Mouse (Mus musculus) heart, embryonic 16.5 days (tissue): ENCODE measurements around the gene Arhgef2. TPM values are rescaled to one million over a fixed set of nuclear protein-coding genes. Genes with fewer than 3 reads are reported as not detected.
A peak's percentile ranks its signal among the peaks of the same experiment; 100 is the strongest.
"Not testable (repeated sequence)": the region's sequence is repeated elsewhere in the genome, so short reads cannot be mapped to it uniquely, and the experiment has no call there.

Experiments
- ATAC-seq: fragments of 200-750 bp; cut with Nextera tagmentation; replicated peaks from 2 replicates; pipeline ENCODE4 v1.8.0; 2017; ENCODE audit warnings: moderate number of reproducible peaks; ENCODE audit not compliant: insufficient read depth, low FRiP score; ENCODE audit errors: extremely low read depth
- H3K27ac ChIP-seq: fragments of 300-500 bp; sonication (generic); 2 replicates; pipeline ENCODE4 v1.5.1; 2014; ENCODE audit warnings: mild to moderate bottlenecking, low read length, control low read depth, moderate library complexity
- H3K27me3 ChIP-seq: fragments of 300-500 bp; sonication (generic); 2 replicates; pipeline ENCODE4 v1.6.1; 2014; ENCODE audit warnings: low read length, mixed read lengths; ENCODE audit not compliant: control insufficient read depth, insufficient read depth
- H3K36me3 ChIP-seq: fragments of 300-500 bp; sonication (generic); 2 replicates; pipeline ENCODE4 v1.6.1; 2014; ENCODE audit not compliant: control insufficient read depth, insufficient read depth
- H3K4me1 ChIP-seq: fragments of 300-500 bp; sonication (generic); 2 replicates; pipeline ENCODE4 v1.6.1; 2014; ENCODE audit warnings: low read length, mixed read lengths; ENCODE audit not compliant: control insufficient read depth, insufficient read depth
- H3K4me2 ChIP-seq: fragments of 300-500 bp; sonication (generic); 2 replicates; pipeline ENCODE4 v1.6.1; 2014; ENCODE audit warnings: low read depth, mild to moderate bottlenecking, control low read depth, low read length
- H3K4me3 ChIP-seq: fragments of 300-500 bp; sonication (generic); 2 replicates; pipeline ENCODE4 v1.5.1; 2014; ENCODE audit warnings: mild to moderate bottlenecking, control low read depth, low read length
- H3K9ac ChIP-seq: fragments of 300-500 bp; sonication (generic); 2 replicates; pipeline ENCODE4 v1.6.1; 2014; ENCODE audit warnings: low read length, control low read depth
- H3K9me3 ChIP-seq: fragments of 300-500 bp; sonication (generic); replicated peaks from 2 replicates; pipeline ENCODE4 v1.6.1; 2016; ENCODE audit warnings: low read length; ENCODE audit not compliant: control insufficient read depth
- WGBS: fragments of 180-500 bp; shearing (Covaris S2); extraction: QIAGEN DNeasy Blood & Tissue Kit; methylation state at CpG from one replicate; pipeline ENCODE4 v1.1.7; 2014; 5-methylcytosine and 5-hydroxymethylcytosine counted together
- polyA plus RNA-seq: library from polyadenylated mRNA; unstranded; fragments of >200 nt; fragmentation: Nextera tagmentation; extraction: Ambion mirVana; gene quantifications from 2 replicates; pipeline ENCODE4 v1.2.1, GENCODE M21; 2015

The Arhgef2 gene
- polyA plus RNA-seq = 76.7 and 85.5 TPM in 2 replicates

DNA sequence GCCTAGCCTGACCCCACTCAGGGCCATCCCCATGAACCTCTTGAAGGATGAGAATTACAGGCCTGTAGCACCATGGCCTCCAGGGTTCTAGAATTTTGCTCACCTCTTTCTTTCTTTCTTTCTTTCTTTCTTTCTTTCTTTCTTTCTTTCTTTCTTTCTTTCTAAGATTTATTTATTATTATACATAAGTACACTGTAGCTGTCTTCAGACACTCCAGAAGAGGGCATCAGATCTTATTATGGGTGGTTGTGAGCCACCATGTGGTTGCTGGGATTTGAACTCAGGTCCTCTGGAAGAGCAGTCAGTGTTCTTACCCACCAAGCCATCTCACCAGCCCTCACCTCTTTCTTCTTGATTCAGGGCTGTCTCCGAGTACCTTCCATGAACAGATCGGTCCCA lies at the start of gene Arhgef2:
Gene Arhgef2, plus strand, starts transcription at position 301 of the 400 bp plus-strand sequence.
- Histone ChIP-seq H3K4me1 (peaks cover 25% of the 10 kb centered on the region), H3K4me2 (peak within 1 kb of the TSS; percentile 78)
- H3K36me3 ChIP-seq, H3K27me3 ChIP-seq, H3K9me3 ChIP-seq, ATAC-seq, H3K27ac ChIP-seq, H3K4me3 ChIP-seq, H3K9ac ChIP-seq: not testable (repeated sequence)
- 93% methylated on average over 2 of the region's 2 CpGs for WGBS

- H3K27ac ChIP-seq = no peak overlapping the region
- 96% methylated on average over 8 of the region's 8 CpGs for WGBS
Measured at GRCm38 (mm10) chr3:88556616-88557015, 49.1 kb upstream of the Arhgef2 start.

GRCm38 (mm10) chr3:88559596-88559995 lies 46.2 kb upstream of the Arhgef2 start:
- Histone ChIP-seq H3K9ac (no peak overlapping the region), H3K27ac (no peak overlapping the region), H3K4me2 (no peak overlapping the region), H3K36me3 (peaks cover 59% of the 10 kb centered on the region), H3K4me1 (peaks cover 6% of the 10 kb centered on the region), H3K9me3 (no peaks in the 10 kb centered on the region), H3K4me3 (no peak overlapping the region), H3K27me3 (no peaks in the 10 kb centered on the region)
- no peak for ATAC-seq
- 92% methylated on average over 9 of the region's 9 CpGs for WGBS

More at GRCm38 (mm10) chr3:88556616-88557015, 49.1 kb upstream of the Arhgef2 start:
- H3K9ac ChIP-seq = no peak overlapping the region
- no peak for ATAC-seq
- no peaks in the 10 kb centered on the region for H3K27me3 ChIP-seq
- H3K9me3 ChIP-seq = no peaks in the 10 kb centered on the region
- peaks cover 15% of the 10 kb centered on the region for H3K4me1 ChIP-seq
- no peak overlapping the region for H3K4me2 ChIP-seq
- H3K4me3 ChIP-seq = no peak overlapping the region
- peaks cover 38% of the 10 kb centered on the region for H3K36me3 ChIP-seq

DNA sequence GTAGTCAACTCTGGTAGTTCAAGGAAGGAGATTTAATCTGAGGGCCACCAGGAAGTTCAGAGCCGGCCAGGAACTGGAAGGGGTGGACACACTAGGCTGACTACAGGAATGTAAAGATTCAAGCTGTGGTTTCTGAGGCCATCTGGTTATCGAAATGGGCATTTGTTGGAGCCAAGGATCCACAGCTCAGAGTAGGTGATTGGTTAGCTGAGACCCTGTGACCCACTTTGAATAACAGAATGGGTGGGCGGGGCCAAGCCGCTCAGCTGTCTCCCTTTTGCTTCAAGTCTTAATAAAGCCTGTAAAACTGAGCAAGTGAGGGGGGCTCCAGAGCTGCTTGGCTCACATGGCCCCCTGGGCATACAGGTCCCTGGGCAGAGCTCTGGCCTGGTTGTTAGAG lies 43.8 kb upstream of the Arhgef2 start:
- no peak for ATAC-seq

GRCm38 (mm10) chr3:88563442-88563841 lies 42.3 kb upstream of the Arhgef2 start:
- Histone ChIP-seq H3K27ac (no peak overlapping the region), H3K4me1 (0 out of 2 replicates have a peak, but pooled peaks cover 3% of the 10 kb centered on the region), H3K9ac (no peak overlapping the region), H3K36me3 (peaks cover 77% of the 10 kb centered on the region), H3K4me2 (no peak overlapping the region), H3K4me3 (no peak overlapping the region), H3K9me3 (no peaks in the 10 kb centered on the region), H3K27me3 (no peaks in the 10 kb centered on the region)
- 76% methylated on average over 4 of the region's 4 CpGs for WGBS
- no peak for ATAC-seq

More for the DNA sequence above, 43.8 kb upstream of the Arhgef2 start:
- Histone ChIP-seq H3K36me3 (peaks cover 69% of the 10 kb centered on the region), H3K4me2 (no peak overlapping the region), H3K4me3 (no peak overlapping the region), H3K27me3 (no peaks in the 10 kb centered on the region), H3K9me3 (no peaks in the 10 kb centered on the region), H3K9ac (no peak overlapping the region), H3K4me1 (0 out of 2 replicates have a peak, but pooled peaks cover 3% of the 10 kb centered on the region), H3K27ac (no peak overlapping the region)
- WGBS = 75% methylated on average over 4 of the region's 4 CpGs

DNA sequence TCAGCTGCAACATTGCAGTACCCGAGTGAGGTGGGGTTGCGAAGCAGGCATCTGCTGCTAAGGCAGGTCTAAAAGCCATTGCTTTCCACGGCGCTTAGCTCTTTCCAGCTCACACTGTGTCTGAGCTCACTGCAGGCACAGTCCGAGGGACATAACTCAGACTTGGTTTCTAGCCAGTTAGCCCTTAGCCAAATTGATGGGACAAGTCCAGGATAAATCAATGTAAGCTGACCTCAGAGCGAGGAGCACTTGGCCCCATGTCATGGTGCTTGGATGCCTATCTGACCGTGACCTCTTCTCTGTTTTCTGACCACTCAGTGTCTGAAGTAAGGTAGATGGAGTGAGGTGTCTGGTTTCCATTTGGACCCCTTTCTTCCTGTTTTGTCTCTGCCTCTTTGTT lies 41.8 kb upstream of the Arhgef2 start:
- H3K27me3 ChIP-seq = no peaks in the 10 kb centered on the region
- H3K4me1 ChIP-seq = 0 out of 2 replicates have a peak, but pooled peaks cover 3% of the 10 kb centered on the region
- H3K4me2 ChIP-seq = no peak overlapping the region
- H3K9me3 ChIP-seq = no peaks in the 10 kb centered on the region
- WGBS = 85% methylated on average over 7 of the region's 7 CpGs
- no peak overlapping the region for H3K9ac ChIP-seq
- H3K4me3 ChIP-seq = no peak overlapping the region
- H3K27ac ChIP-seq = no peak overlapping the region
- ATAC-seq = no peak
- H3K36me3 ChIP-seq = peaks cover 79% of the 10 kb centered on the region

DNA sequence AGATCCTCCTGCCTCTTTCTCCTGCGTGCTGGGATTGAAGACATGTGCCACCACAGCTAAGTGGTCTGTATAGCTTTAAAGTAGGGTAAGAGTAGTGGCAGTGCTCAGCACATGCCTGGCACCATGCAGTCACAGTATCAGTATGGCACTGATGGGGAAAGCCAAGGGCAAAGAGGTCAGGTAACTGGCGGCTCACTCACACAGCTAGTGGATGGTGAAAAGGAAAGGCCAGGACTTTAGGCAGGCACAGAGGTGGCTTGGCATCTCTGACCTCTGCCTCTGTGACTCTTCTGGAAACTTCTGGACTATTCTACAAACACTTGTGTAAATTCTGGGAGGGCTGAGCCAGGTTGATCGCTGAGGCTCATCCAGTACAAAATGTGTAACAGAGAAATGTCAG lies 39.6 kb upstream of the Arhgef2 start:
- WGBS = 65% methylated on average over 3 of the region's 3 CpGs
- Histone ChIP-seq H3K9ac (no peak overlapping the region), H3K4me1 (0 out of 2 replicates have a peak, but pooled peaks cover 3% of the 10 kb centered on the region), H3K36me3 (peaks cover 70% of the 10 kb centered on the region), H3K4me3 (no peak overlapping the region), H3K27me3 (no peaks in the 10 kb centered on the region), H3K27ac (peak overlapping the region; percentile 66), H3K9me3 (no peaks in the 10 kb centered on the region), H3K4me2 (no peak overlapping the region)
- ATAC-seq = peak; percentile 64

DNA sequence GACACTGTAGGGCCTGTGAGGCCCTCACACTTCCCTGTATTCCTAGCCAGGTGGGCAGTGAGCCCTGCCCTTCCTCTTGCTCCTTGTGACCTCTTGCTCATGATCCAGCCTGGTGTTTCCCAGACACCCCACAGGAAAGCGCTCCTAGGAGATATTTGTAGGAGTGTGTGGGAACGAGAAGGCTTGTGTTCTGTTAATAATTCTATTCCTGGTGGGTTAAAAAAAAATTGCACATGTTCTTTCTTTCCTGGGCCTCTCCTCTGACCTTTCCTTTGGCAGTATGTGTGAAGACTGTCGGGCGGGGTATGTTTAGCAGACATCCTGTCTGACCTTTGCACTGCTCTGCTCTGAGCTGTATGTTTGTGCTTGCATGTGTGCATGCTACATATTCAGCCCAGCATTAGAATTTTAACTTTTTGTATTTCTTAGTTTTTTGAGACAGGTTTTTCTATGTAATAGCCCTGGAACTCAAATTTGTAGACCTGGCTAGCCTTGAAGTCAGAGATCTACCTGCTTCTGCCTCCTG lies 39.2 kb upstream of the Arhgef2 start:
- WGBS = 67% methylated on average over 4 of the region's 4 CpGs
- no peaks in the 10 kb centered on the region for H3K27me3 ChIP-seq
- H3K4me2 ChIP-seq = no peak overlapping the region
- peaks cover 68% of the 10 kb centered on the region for H3K36me3 ChIP-seq
- H3K4me3 ChIP-seq = no peak overlapping the region
- H3K4me1 ChIP-seq = 0 out of 2 replicates have a peak, but pooled peaks cover 3% of the 10 kb centered on the region
- no peaks in the 10 kb centered on the region for H3K9me3 ChIP-seq
- ATAC-seq = no peak
- H3K9ac ChIP-seq = no peak overlapping the region
- H3K27ac ChIP-seq = peak overlapping the region; percentile 66

GRCm38 (mm10) chr3:88567892-88568291 lies 37.9 kb upstream of the Arhgef2 start:
- Histone ChIP-seq H3K36me3 (peaks cover 62% of the 10 kb centered on the region), H3K9ac (no peak overlapping the region), H3K27ac (no peak overlapping the region), H3K4me3 (no peak overlapping the region), H3K4me2 (no peak overlapping the region), H3K9me3 (no peaks in the 10 kb centered on the region), H3K4me1 (0 out of 2 replicates have a peak, but pooled peaks cover 3% of the 10 kb centered on the region), H3K27me3 (no peaks in the 10 kb centered on the region)
- WGBS = 84% methylated on average over 6 of the region's 6 CpGs
- no peak for ATAC-seq
